Mouse (Mus musculus) pancreas, adult 10 weeks (tissue): ENCODE measurements around the gene Ippk. TPM values are rescaled to one million over a fixed set of nuclear protein-coding genes. Genes with fewer than 3 reads are reported as not detected.

Experiments used
- polyA plus RNA-seq: library from polyadenylated mRNA; stranded (reverse); fragments of 350-450 nt; fragmentation: Illumina TruSeq; extraction: RNeasy Lipid Tissue Mini Kit (QIAGEN cat#74804); gene quantifications from one replicate; pipeline ENCODE4 v1.2.3, GENCODE M21; 2015; ENCODE audit warnings: low read depth, low replicate concordance; ENCODE audit not compliant: insufficient read depth

Gene Ippk
- polyA plus RNA-seq, result 3.1 TPM

DNA sequence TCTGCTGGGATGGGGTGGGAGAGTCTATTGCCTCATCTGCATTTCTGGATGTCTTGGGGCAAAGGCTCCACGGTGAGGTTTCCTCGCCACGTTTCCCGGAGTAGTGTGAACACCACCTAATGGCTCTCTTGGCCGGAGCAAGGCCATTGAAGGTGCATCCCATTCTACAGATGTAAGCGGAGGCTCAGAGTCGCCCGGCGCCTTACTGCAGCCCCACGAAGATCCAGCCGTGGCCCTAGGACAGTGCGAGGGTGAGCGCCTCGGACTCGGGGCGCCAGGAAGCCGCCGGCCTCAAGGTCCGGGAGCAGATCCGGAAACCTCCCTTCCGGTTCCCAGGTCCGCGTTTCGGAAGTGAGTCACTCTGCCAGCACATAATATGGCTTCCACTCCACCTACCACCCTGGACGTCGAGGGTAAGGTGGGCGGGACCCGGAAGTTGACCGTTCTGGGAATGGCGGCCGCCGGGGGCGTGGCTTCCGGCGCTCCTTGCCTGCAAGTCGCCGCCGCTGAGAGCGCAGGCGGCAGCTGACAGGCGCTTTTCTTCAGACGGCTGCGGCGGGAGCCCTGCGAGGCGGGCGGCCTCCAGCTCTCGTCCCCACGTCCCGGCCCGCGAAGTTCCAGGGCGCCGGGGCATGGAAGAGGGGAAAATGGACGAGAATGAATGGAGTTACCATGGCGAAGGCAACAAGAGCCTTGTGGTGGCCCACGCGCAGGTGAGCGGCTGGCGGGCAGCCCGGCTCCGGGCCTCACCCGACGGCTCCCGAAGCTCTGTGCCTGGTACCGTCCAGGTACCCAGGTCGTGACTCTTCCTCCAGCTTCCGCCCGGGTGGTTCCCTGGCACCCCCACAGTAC lies at the start of gene Ippk:
TSS of gene Ippk (plus strand) at position 496 of the 852 bp plus-strand sequence.

DNA sequence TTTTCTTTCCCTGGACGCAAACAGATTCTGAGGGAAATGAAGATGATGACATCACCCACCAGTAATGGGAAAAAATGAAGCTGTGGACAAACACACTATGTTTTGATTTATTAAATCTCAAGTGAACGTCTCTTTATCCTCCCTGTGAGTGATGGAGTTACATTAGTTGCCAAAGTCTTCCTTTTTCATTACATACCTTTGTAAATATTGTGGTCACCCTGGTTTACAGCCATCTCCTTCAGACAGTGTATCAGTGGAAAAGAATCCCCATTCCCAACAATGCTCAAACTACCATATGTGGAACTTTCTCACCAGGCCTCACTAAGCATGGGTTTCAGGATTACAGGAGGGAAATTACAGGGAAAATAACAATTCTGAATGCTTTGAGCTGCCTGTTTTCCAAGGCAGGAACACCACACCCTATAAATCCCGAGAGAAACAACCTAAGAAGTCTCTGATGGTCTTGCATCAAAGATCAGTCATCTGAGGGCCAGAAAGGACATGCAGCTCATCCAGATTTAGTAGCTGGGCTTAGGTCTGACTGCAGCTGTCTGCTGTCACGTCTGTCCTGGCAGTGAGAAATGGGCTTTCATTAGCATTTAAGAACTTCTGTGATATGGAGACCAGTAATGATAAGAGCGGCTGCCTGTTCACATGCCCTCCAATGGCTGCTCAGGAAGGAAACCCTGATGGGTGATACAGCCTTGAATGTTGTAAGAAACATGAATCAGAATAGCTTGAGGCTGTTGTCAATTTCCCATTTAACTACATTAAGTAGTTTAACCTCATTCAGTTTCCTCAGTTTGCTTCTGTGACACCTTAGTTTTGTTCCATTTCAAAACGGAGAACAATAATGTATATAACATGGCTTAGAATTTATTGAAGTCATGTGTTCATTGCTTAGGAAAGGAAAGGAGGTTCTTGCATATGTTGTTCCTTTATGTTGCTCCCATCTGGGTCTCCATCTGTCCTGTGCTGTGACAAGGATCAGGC lies 71.6 kb downstream of the Ippk start, which contains the start of gene Tes3-ps:
TSS of gene Tes3-ps (plus strand) at position 943 of the 993 bp plus-strand sequence.

DNA sequence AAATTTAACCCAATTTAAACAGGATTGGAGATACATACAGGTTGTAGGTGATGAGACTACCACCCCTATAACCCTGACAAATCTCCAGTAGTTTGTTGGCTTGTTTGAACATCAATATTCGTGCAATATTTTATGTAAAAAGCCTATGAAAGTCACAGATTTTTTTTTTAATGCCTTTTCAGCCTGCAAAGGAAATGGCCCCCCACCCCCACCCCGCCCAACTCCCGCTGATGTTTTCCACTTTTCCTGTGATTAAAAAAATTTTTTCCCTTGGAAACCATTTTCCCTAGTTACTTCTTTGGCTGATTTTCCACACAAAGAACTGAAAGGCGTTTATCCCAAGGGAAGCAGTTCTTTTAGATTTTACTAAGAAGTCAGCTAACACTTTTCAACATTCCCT lies 83.5 kb downstream of the Ippk start, which contains the start of gene Ecm2:
TSS of gene Ecm2 (plus strand) at position 301 of the 400 bp plus-strand sequence.

Other genes with a start within 250 kb of the Ippk start
- 19.4 TPM for gene Ninj1, start 233.8 kb upstream of the Ippk start, polyA plus RNA-seq
- gene Card19, start 205.2 kb upstream of the Ippk start, polyA plus RNA-seq, result 18.2 TPM
- gene Susd3, start 172.5 kb upstream of the Ippk start, polyA plus RNA-seq, result 0.87 TPM
- 0.61 TPM for gene Fgd3, start 100.9 kb upstream of the Ippk start, polyA plus RNA-seq
- 7.6 TPM for gene Bicd2, start 79.7 kb upstream of the Ippk start, polyA plus RNA-seq
- gene Tes3-ps, start 72.1 kb downstream of the Ippk start, polyA plus RNA-seq, result not detected
- 4.7 TPM for gene Ecm2, start 83.6 kb downstream of the Ippk start, polyA plus RNA-seq
- 5.0 TPM for gene Aspn, start 123.2 kb downstream of the Ippk start, polyA plus RNA-seq
- 0.66 TPM for gene Omd, start 161.2 kb downstream of the Ippk start, polyA plus RNA-seq
- 27.6 TPM for gene Ogn, start 186.8 kb downstream of the Ippk start, polyA plus RNA-seq
- gene Cenpp, start 231.5 kb downstream of the Ippk start, polyA plus RNA-seq, result not detected
- 4.5 TPM for gene Nol8, start 231.8 kb downstream of the Ippk start, polyA plus RNA-seq